Mouse (Mus musculus) B cell, adult 2 months (primary cell): ENCODE measurements around the gene Ndn.

Experiments
- DNase-seq, 2 experiments: peaks; one replicate each; pipeline ENCODE4 v3.0.0; 2022

The Ndn gene

GRCm38 (mm10) chr7:62346269-62346668 lies at the start of gene Ndn:
TSS of gene Ndn (plus strand) at chr7:62346569.
- no peak for DNase-seq

GRCm38 (mm10) chr7:62302451-62302850 lies 43.9 kb upstream of the Ndn start:
- no peak for DNase-seq

- no peak for DNase-seq
Measured at GRCm38 (mm10) chr7:62306896-62307614, 39.3 kb upstream of the Ndn start.

- no peak for DNase-seq
Measured at GRCm38 (mm10) chr7:62316793-62317192, 29.6 kb upstream of the Ndn start.

- no peak for DNase-seq
Measured at GRCm38 (mm10) chr7:62345411-62345810, 958 bp upstream of the Ndn start.

GRCm38 (mm10) chr7:62348106-62348803 lies 1.9 kb downstream of the Ndn start:
- DNase-seq: no peak

GRCm38 (mm10) chr7:62348804-62349190 lies 2.4 kb downstream of the Ndn start:
- DNase-seq: no peak

GRCm38 (mm10) chr7:62351266-62351665 lies 4.9 kb downstream of the Ndn start:
- DNase-seq: no peak

GRCm38 (mm10) chr7:62365039-62365636 lies 18.8 kb downstream of the Ndn start:
- DNase-seq: no peak

GRCm38 (mm10) chr7:62366730-62367129 lies 20.4 kb downstream of the Ndn start:
- DNase-seq: no peak

- DNase-seq: no peak
Measured at GRCm38 (mm10) chr7:62375658-62376057, 29.3 kb downstream of the Ndn start.

- no peak for DNase-seq
Measured at GRCm38 (mm10) chr7:62376510-62377304, 30.3 kb downstream of the Ndn start, which contains the start of gene Magel2. TSS of gene Magel2 (plus strand) at chr7:62377010.

GRCm38 (mm10) chr7:62377313-62377712 lies 30.9 kb downstream of the Ndn start:
- DNase-seq: no peak

GRCm38 (mm10) chr7:62378529-62378928 lies 32.2 kb downstream of the Ndn start:
- DNase-seq: no peak

- DNase-seq: no peak
Measured at GRCm38 (mm10) chr7:62382391-62382790, 36.0 kb downstream of the Ndn start.

GRCm38 (mm10) chr7:62388291-62388690 lies 41.9 kb downstream of the Ndn start:
- DNase-seq: no peak

GRCm38 (mm10) chr7:62392202-62392601 lies 45.8 kb downstream of the Ndn start:
- no peak for DNase-seq
